Mouse (Mus musculus) hindlimb bud, embryonic 11.5 days (tissue): Measurements from ENCODE around the gene Myo1g.
"Not testable (repeated sequence)": the region's sequence is repeated elsewhere in the genome, so short reads cannot be mapped to it uniquely, and the experiment has no call there.

Source experiments
- DNase-seq: peaks from one replicate; pipeline ENCODE4 v3.0.0-alpha.2; 2012; ENCODE audit warnings: low read depth, low spot score; ENCODE audit errors: extremely low spot score

Gene Myo1g

DNA sequence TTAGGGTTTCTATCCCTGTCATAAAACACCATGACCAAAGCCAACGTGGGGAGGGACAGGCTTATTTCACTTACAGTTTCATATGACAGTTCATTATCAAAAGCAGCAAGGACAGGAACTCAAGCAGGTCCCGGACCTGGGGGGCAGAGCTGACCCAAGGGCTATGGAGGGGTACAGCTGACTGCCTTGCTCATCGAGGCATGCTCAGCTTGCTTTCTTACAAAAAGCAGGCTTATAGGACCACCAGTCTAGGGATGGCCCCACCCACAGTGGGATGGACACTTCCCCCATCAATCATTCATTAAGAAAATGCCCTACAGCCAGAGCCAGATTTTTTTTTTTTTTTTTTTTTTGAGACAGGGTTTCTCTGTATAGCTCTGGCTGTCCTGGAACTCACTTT is 10.0 kb upstream of the Myo1g start:
- DNase-seq: no peak

DNA sequence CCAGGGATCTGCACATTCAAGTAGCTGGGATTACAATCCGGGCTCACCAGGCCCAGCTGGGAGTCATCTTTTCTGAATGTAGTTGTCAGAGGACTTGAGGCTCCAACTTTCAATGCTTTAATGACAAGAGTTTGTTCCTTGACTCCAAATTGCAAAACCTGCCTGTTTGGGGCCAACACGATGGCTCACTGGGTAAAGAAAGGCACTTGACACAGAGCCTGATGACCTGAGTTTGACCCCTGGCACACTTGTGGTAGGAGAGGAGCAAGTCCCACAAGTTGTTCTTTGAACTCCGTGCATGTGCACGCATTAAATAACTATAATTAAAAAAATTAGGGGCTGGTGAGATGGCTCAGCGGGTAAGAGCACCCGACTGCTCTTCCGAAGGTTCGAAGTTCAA is 9.2 kb upstream of the Myo1g start:
- no peak for DNase-seq

DNA sequence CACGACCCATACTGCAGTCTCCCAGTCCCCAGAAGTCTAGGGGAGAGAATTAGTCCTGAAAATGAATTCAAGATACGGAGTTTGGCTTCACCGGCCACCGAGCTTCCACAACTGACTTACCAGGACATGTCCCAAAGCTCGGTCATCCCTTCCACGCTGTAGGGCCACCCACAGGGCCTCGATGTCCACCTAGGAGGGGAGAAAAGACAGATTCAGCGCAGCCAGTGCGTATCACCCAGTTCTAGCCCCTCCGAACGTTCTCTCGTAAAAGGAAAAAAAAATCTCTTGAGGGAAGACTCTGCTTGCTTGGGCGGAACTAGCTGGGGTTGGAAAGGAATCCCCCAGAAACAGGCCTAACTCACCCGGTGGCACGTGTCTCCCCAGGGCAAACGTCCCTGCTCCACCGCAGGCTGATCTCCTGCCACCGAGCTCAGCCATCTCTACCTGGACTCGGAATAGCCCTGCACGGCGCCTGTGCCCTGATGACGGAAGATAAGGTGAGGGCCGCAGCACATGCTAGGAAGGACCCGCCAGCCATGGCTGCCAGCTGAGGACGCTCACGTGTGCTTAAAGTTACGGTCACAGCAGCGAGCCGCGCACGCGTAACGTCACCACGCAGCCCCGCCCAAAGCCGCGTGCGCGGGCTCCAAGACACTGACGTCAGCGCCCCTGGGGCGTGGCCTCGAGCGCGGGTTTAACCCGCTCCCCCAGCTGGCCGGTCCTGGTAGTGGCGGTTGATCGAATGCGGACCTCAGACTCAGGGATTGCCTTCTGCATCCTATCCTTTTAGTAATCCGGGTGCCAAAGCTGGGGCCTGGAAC is 7.6 kb upstream of the Myo1g start:
- peak; percentile 91 for DNase-seq

DNA sequence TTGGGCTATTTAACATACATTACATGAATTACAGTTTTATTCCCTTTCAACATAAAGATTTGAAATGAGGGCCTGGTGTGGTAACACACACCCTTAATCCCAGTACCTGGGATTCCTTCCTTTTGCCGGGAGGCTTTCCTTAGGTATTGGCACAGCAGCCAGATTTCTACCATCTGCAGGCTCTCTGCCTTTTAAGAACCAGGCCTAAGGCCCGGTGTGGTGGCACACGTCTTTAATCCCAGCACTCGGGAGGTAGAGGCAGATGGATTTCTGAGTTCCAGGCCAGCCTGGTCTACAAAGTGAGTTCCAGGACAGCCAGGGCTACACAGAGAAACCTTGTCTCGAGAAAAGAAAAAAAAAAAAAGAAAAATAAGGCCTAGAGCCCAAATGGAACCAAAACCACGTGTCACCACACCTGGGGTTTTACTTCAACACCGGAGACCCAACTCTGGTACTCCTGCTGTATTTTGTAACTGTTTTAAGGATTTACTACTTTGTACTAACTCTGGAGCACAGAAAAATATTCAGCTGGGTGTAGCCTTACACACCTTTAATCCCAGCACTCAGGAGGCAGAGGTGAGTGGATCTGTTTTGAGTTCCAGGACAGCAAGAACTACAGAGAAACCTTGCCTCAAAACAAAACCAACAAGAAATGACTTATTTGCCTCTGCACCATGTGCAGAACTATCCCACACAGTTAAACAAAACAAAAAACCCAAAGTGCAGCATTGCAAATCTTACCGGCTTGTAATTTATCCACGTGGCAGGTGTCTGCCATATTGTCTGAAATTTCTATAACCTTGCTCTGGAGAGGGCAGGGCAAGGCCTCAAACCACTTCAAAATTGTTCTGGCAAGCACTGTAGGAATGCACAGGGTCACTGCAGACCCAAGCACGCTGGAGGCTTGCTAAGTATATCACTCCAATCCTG is 6.8 kb upstream of the Myo1g start:
- DNase-seq: no peak

DNA sequence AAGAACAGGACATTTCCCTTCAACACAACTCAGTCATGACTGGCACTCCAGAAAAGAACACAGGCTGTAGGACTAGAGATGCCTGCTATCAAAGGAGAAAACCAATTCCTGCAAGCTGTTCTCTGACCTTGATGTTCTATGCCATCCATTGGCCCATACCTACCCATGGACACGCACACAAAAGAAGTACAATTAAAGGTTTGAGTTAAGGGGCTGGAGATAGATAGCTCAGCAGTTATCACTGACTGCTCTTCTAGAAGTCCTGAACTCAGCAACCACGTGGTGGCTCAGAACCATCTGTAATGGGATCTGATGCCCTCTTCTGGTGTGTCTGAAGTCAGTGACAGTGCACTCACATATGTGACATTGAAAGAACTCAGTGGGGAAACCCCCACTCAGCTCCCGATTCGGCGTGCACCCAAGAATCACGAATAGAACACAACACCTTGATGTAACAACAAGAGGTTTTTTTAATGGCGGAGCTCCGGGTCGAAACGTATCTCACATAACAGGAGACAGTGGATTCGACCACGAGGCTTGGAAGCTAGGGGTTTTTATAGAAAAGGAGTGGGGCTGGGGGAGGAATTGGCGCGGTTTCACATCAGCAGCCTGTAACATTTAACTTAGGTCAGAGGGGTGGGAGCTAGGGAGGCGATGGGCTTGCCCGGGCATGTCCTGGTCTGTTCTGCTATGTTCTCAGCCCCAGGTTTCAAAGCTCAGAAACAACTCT is 5.9 kb upstream of the Myo1g start:
- not testable (repeated sequence) for DNase-seq

DNA sequence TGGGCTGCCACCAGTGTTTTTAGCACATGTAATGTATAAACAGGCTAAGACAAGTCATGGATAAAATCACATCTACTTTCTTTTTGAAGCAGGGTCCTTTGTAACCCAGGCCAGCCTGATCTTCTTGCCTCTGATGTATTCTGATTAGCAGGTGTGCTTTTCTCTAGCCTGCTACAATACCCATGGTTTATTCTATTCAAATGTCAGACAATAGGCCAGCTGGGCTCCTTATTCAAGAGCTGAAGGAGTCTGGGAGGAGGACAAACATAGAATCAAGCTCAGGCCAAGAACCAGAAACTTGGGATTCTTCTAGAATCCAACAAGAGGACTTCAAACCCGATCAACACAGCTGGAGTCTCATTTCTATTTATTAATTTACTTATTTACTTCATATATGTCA is 4.5 kb upstream of the Myo1g start:
- DNase-seq: no peak

DNA sequence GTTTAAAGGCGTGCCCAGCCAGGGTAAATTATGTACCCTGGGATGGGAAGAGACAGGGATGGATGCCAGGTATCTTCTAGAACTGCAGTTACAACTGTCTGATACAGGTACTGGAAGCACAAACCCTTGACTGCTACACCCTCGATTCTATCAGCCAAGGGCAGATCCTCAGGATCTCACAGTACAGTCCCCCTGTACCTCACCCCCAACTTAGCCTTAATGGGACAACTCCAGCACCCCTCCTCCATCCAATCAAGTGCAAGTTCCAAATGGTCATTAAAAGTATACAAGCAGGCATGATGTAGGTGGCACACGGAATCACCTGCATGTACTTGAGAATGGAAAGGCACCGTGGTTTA is 4.1 kb upstream of the Myo1g start:
- DNase-seq: no peak

DNA sequence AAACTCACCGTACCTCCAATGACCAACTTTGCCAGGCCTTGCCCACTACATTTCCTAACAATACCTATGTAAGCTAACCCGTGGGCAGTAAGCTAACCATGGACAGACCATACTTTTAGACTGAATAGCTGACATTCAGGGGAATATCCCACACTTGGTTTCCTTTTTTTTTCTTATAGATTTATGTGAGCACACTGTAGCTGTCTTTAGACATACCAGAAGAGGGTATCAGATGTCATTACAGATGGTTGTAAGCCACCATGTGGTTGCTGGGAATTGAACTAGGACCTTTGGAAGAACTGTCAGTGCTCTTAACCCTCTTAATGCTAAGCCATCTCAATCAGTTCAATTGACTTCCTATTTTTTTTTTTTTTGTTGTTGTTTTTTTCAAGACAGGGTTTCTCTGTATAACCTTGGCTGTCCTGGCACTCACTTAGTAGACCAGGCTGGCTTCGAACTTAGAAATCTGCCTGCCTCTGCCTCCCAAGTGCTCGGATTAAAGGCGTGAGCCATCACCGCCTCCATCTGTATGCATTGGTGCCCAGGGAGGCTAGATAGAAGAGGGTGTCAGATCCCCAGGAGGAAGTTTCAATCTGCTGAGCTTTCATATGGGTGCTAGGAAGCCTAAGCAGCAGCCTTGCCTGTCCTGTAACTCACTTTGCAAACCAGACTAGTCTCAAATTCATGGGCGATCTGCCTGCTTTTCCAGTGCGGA is 3.6 kb upstream of the Myo1g start:
- no peak for DNase-seq

DNA sequence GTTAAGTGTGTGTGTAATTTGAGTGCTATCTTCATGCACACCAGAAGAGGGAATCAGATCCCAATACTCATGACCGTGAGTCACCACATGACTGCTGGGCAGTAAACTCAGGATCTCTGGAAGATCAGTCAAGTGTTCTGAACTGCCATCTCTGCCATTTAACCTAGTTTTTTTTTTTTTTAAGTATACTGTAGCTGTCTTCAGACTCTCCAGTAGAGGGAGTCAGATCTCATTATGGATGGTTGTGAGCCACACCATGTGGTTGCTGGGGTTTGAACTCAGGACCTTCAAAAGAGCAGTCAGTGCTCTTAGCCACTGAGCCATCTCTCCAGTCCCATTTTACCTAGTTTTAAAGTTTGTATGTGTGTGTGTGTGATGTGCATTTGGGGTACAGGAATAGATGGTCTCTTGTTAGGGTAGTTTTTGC is 2.9 kb upstream of the Myo1g start:
- no peak for DNase-seq

DNA sequence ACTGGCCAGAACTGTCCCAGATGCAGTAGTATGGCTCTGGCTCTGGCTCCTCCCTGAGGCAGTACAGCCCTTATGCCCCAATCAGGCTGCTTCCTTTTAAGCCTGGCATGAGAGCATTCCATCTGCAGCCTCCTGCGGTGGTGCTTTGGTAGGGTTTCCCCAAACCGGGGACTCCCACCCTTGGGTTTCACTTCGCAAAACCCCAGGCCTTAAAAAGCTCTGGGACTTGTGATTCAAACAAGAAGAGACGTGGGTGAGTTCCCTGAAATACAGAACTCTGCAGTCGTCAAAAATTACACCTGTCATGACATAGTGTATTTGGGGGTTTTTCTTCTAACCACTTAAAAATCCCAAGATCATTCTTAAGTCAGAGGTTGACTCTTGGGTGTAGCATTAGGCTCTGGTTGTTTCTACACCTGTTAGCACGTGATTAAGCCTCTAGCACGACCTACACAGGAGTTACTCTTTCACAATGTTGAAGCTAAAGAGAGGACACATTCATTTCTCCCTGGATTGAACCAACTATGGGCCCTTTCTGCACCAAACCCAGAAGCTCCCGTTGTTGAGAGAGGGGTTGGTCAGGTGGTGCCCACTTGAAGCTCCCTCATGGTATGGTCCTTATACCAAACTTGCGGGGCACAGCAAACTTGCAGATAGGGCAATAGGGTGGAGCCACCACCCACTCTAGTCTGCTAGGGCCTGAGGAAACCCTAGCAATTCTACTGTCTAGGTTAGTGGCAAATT is 2.2 kb upstream of the Myo1g start:
- DNase-seq: no peak

DNA sequence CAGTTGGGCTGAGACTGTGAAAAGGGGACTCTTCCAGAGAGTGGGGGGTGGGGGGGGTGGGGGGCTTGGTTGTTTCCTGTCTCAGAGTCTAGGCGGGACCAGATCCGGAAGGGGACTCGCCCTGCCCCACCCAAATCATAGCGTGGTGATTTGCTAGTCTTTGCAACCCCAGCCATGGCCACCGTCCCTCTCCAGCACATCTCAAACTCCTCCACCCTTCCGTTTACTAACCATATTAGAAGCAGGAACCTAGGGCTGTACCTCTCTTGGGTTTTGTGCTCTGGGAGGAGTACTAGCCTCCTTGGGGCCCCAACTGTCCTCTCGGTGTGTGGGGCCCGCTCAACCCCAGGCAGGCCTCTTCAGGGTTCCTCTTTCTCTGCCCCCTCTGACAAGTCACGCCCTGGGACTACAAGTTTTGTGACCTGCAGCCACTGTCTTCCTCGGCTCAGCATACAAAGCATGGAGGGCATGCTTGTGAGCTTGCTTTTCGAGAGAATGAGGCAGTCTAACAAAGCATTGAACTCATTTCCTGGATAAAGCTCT is 1.2 kb downstream of the Myo1g start:
- no peak for DNase-seq

DNA sequence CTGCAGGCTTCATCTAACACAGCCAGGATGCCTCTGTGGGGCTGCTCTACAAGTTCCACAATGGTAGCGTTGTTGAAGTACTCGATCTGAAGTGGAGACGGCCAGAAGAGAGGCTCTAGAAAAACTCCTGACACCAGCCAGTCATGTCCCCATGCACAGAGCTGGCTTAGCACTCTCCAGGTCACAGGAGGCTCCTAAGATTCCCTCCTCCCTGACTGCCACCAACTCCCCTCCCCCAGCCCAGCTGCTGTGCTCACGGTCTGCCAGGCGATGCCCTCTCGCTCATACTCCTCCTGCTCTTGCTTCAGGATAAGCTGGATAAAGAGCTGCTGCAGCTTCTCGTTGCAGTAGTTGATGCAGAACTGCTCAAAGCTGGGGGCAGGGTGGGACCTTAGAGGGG is 5.9 kb downstream of the Myo1g start:
- no peak for DNase-seq

DNA sequence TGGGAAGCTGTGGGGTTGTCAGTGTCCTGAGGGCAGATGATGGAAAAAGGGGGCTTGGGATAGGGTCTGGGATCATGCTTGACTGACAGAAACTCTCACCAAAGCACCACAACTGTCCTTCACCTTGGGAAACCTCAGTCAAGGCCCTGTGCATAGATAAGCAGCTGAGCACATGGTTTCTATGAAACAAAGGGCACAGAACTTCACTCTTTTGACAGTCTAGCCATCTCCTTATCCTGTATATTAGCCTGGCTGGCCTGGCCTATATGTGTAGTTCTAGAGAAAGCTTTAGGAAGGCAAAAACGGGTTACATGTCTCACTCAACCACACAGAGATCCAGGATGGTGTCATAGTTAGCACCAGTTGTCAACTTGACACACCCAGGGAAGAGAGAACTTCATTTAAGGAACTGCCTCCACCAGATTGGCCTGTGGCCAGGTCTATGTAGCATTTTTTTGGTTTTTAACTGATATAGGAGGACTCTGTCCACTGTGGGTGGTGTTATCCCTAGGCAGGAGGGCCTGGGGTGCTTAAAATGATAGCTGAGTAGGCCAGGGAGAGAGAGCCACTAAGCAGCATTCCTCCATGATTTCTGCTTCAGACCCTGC is 12.4 kb downstream of the Myo1g start:
- DNase-seq: no peak

DNA sequence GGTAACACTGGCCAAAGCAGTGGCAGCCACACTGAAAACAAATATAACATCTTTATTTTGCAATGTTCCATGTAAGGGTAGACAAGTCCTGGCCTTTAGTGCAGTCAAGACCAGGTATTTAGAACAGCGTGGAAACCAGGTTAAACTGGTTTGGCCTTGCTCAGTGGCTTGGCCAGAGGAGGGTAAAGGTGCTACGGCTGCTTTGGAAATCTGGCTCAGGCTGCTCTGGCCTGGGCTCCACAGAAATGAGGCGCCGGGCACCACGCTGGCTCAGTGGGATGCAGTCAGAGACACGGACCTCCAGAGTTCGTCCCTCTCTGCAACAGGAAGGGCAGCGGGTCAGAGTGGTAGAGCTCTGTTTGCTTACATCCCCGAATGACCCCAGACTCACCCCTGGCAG is 14.2 kb downstream of the Myo1g start:
- no peak for DNase-seq

DNA sequence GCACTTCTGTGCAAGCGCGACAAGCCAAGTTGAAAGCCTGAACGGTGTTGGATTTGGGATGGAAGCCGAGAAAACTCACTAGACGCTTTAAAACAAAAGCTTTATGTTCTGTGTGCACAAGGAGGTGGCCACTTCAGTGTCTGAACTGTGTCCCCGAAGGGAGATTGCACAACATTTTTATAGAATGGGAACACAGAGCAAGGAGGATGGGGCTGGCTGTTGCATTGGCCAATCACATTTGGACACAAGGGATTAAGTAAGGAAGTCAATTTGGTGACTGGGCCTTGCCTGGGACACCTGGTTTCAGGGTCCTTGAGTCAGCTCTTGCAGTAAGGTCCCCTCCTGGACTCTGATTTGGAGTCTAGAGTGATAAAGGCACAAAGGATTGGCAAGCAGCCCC is 16.1 kb downstream of the Myo1g start:
- no peak for DNase-seq

DNA sequence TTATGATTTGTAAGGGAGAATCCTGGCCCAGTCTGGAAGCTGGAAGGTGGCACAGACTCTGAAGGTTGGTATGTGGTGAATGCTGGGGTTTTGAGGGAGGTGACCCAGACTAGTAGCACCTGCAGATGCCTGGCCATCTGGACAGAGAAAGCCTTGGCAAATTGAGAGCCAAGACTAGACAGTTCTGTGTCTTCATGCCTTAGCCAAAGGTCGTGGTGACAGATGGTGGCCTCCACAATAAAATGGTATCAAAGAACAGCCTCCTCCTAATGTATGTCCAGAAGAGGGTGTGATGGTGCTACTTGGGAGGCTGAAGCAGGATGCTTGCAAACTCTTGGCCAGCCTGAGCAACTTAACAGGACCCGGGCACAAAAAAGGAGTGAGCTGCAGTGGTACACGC is 16.5 kb downstream of the Myo1g start:
- DNase-seq: no peak

DNA sequence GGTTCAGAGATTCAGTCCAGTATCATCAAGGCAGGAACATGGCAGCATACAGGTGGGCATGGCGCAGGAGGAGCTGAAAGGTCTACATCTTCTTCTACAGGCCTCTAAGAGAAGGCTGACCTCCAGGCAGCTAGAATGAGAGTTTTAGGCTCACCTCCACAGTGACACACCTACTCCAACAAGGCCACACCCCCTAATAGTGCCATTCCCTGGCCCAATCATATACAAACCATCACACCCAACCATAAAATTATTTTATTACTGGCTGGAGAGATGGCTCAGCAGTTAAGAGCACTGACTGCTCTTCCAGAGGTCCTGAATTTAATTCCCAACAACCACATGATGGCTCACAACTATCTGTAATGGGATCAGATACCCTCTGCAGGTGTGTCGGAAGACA is 18.3 kb downstream of the Myo1g start:
- DNase-seq: no peak

DNA sequence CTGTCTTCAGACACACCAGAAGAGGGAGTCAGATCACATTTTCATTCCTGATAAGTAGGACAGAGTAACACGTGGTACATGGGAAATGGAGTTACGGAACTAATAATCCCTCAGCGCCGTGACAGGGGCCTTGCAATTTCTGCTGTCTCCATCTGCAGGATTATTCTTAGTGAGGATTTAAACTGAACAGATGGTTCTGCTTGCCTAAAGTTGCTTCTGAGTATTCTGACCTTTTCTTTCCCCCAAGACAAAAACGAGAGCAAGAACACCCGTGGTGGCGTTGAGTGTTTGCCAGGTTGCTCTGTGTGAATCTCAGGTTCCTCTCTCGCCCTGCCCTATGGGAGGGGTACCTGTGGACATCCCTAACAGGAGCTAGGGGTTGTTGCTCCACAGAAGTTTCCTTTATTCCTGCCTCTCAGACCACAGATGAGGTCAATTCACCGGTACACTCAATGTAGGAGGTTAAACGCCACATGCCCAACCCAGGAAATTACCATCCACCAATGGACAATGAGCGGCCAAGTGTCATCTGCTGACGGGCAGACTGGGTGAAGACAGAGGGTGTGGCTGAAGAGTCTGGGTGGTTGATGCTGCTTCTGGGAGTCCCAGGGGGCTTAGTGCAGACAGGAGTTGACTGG is 23.3 kb downstream of the Myo1g start:
- DNase-seq: no peak
